8 mouse cellular contexts compared by ENCODE assay signal in the genomic region with DNA sequence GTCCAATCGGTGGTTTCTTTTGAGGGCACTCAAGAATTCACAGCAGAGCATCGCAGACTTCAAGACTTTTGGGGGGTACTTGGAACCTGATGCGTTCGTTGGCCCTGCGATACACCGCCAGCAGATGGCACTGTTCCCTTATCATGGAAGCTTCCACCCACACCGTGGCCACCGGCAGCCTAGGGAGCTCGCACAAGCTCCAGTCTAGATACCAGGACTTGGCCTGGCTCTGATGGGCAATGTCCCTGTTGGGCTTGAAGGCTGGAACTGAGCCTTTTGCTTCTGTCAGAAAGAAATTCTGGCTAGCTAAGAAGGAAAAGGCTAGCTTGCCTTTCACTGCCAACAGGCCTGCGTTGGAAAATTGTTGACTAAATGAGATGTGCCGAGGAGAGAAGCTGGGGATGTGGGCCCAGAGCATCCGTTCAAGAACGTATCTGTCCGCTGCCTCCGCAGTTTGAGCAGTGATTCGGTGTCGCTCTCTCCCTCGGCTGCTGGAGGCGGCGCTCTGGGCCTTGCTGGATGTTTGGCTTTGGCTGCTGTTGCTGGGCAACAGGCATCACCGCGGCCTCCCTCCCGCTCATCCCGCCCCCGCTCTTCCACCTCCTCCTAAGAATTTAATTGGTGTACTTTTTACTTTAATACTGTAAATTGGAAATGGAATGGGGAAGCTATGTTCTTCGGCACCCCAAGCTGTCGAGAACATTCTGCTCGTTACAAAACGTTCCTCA. TPM values are rescaled to one million over a fixed set of nuclear protein-coding genes. Genes with fewer than 3 reads are reported as not detected.
DNase-seq lines count a peak whose midpoint lies in the region; ATAC-seq lines count a peak whose summit lies in the region.

Gene Gm9837 (minus strand): TSS at position 512 of the 728 bp plus-strand sequence.

- H3K4me3 ChIP-seq in megakaryocyte, embryonic 14.5 days (replicated peaks): peak within 1 kb of the TSS; percentile 59

- peaks cover 5% of the 10 kb centered on the region for H3K9me3 ChIP-seq in megakaryocyte, embryonic 14.5 days

- peaks cover 82% of the 10 kb centered on the region for H3K27me3 ChIP-seq in megakaryocyte, embryonic 14.5 days (replicated peaks)

- no peaks in the 10 kb centered on the region for H3K36me3 ChIP-seq in megakaryocyte, embryonic 14.5 days (replicated peaks; ENCODE audit: low read length)

- peak; percentile 71 for ATAC-seq in activated CD4-positive, CD25-positive, alpha-beta regulatory T cell, adult 4 months
- ATAC-seq in common myeloid progenitor, adult 5-6 weeks (replicated peaks; ENCODE audit: low read depth, poor library complexity, severe bottlenecking): peak; percentile 91

- DNase-seq in gastrocnemius, adult 8-10 months (ENCODE audit: low spot score in 2 of 2): peak; percentile 71 to 81
- DNase-seq in hindlimb bud, embryonic 11.5 days (ENCODE audit: extremely low spot score, low read depth, low spot score): peak; percentile 73
- peak; percentile 88 to 91 for DNase-seq in left cerebral cortex, adult 8-10 months (ENCODE audit: low spot score in 2 of 2)
- peak; percentile 97 to 98 for DNase-seq in right cerebral cortex, adult 2 months (ENCODE audit: low spot score in 2 of 2)
- peak; percentile 65 for DNase-seq in urinary bladder, postnatal 10 days (ENCODE audit: low spot score)

- peaks cover 33% of the 10 kb centered on the region for H3K4me1 ChIP-seq in megakaryocyte, embryonic 14.5 days

RNA-seq across cellular contexts. Expression of gene Gm9837, which starts in this region (rescaled TPM):
- polyA plus RNA-seq in activated CD4-positive, CD25-positive, alpha-beta regulatory T cell, adult 4 months (2017; shearing (Covaris generic)): not detected
- not detected in 2 replicates for total RNA-seq in common myeloid progenitor, adult 5-6 weeks (2017)
- not detected for total RNA-seq in gastrocnemius, adult 8-10 months (2022)
- total RNA-seq in left cerebral cortex, adult 8-10 months (2022): not detected
- polyA plus RNA-seq in megakaryocyte, embryonic 14.5 days (2012; ENCODE audit: insufficient read depth, low replicate concordance): not detected in 2 replicates

Comparison
In these comparisons a context has a peak if more than half of its experiments do, and no peak if none do; other contexts are left out.
1. Peak in every context shown above with its lines: DNase-seq, ATAC-seq and H3K4me3 ChIP-seq.
2. Peak in ATAC-seq in activated CD4-positive, CD25-positive, alpha-beta regulatory T cell, adult 4 months; RNA of the gene not detected or under 1 TPM.
3. Peak in ATAC-seq in common myeloid progenitor, adult 5-6 weeks; RNA of the gene not detected or under 1 TPM.
4. Peak in DNase-seq in gastrocnemius, adult 8-10 months; RNA of the gene not detected or under 1 TPM.
5. Peak in DNase-seq in left cerebral cortex, adult 8-10 months; RNA of the gene not detected or under 1 TPM.